Mouse (Mus musculus) limb, embryonic 13.5 days (tissue): ENCODE results near the gene 2210016L21Rik. TPM values are rescaled to one million over a fixed set of nuclear protein-coding genes. Genes with fewer than 3 reads are reported as not detected.

Source experiments
- ATAC-seq: fragments of 200-750 bp; cut with Nextera tagmentation; 2 replicates; pipeline ENCODE4 v1.8.0; 2017; ENCODE audit warnings: low read depth, moderate number of reproducible peaks, moderate TSS enrichment; ENCODE audit not compliant: low FRiP score
- H3K27ac ChIP-seq: fragments of 300-500 bp; sonication (generic); 2 replicates; pipeline ENCODE4 v1.5.1; 2015; ENCODE audit warnings: inconsistent platforms, mild to moderate bottlenecking, moderate library complexity
- H3K27me3 ChIP-seq: fragments of 300-500 bp; sonication (generic); 2 replicates; pipeline ENCODE4 v1.6.1; 2015; ENCODE audit warnings: mild to moderate bottlenecking, inconsistent platforms
- H3K36me3 ChIP-seq: fragments of 300-500 bp; sonication (generic); 2 replicates; pipeline ENCODE4 v1.6.1; 2015; ENCODE audit warnings: inconsistent platforms, mild to moderate bottlenecking, moderate library complexity
- H3K4me1 ChIP-seq: fragments of 300-500 bp; sonication (generic); 2 replicates; pipeline ENCODE4 v1.6.1; 2015; ENCODE audit warnings: inconsistent platforms
- H3K4me2 ChIP-seq: fragments of 300-500 bp; sonication (generic); replicated peaks from 2 replicates; pipeline ENCODE4 v1.6.1; 2015; ENCODE audit warnings: inconsistent platforms, mild to moderate bottlenecking, moderate library complexity
- H3K4me3 ChIP-seq: fragments of 300-500 bp; sonication (generic); 2 replicates; pipeline ENCODE4 v1.5.1; 2015; ENCODE audit warnings: moderate library complexity, mild to moderate bottlenecking, inconsistent platforms
- H3K9ac ChIP-seq: fragments of 300-500 bp; sonication (generic); 2 replicates; pipeline ENCODE4 v1.6.1; 2015; ENCODE audit warnings: mild to moderate bottlenecking, inconsistent platforms
- H3K9me3 ChIP-seq: fragments of 300-500 bp; sonication (generic); 2 replicates; pipeline ENCODE4 v1.6.1; 2016; ENCODE audit warnings: inconsistent platforms
- WGBS: fragments of 180-500 bp; shearing (Covaris S2); methylation state at CpG from one replicate; pipeline ENCODE4 v1.1.7; 2015; 5-methylcytosine and 5-hydroxymethylcytosine counted together
- polyA plus RNA-seq: library from polyadenylated mRNA; unstranded; fragments of >200 nt; fragmentation: Nextera tagmentation; extraction: Ambion mirVana; gene quantifications from 2 replicates; pipeline ENCODE4 v1.2.1, GENCODE M21; 2015

2210016L21Rik gene
- 73.3 and 73.9 TPM in 2 replicates for polyA plus RNA-seq

DNA sequence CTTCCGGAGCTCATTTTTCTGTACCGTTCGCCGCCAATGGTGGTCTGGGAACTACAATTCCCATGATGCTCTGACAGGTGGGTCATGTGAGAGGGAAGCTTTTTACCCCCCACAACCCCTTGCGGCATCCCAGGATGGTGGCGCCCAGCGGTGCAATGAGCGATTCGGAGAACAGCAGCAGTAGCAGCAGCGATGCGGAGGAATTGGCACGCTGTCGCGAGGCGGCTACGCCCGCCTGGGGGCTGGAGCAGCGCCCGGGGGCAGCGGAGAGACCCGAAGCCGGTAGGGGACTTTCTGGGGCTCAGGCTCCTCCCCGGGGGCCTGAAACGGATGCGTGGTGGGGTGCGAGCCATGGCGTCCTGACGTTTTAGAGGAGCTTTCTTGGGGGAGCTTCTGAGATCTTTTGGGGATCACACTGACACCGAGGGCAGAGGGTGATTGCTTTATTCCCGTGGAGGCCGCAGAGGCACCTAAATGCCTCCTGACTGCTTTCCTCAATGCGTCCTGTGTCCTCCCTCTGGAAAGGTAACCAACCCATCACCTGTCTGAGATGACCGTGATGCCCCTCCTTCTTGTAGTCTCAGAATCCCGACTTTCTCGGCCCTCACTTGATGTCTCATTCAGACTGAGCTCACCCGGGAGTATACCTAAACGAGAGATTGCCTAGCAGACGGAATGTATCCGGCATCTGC, at the start of gene 2210016L21Rik:
Gene 2210016L21Rik, plus strand, starts transcription at position 85 of the 692 bp plus-strand sequence.
- Histone ChIP-seq H3K4me1 (peaks cover 6% of the 10 kb centered on the region), H3K27ac (peak within 1 kb of the TSS; percentile 77)

DNA sequence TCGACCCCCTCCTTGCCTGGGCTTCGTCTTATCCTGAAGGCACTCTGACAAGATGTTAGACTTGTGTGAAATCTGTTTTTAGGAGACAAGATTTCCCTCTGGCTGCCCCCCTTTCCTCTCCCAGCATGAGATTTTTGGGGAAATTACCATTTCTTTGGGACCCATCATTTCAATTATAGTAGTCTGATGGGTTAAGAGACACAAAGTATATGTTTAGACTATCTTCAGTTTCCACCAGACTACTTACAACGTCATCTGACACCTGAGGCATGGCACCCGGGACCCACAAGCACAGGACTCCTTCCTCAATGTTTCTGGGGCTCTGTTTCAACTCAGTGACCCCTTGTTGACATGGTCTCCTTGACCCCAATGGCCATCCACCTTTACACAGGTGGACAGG, 46.4 kb upstream of the 2210016L21Rik start:
- H3K4me3 ChIP-seq: no peak overlapping the region
- 84% methylated on average over 4 of the region's 4 CpGs for WGBS
- no peak for ATAC-seq
- no peaks in the 10 kb centered on the region for H3K27me3 ChIP-seq
- H3K4me2 ChIP-seq: no peak overlapping the region
- no peak overlapping the region for H3K27ac ChIP-seq
- no peaks in the 10 kb centered on the region for H3K9me3 ChIP-seq
- no peaks in the 10 kb centered on the region; the same call in none of the 2 replicates for H3K4me1 ChIP-seq
- H3K9ac ChIP-seq: no peak overlapping the region
- H3K36me3 ChIP-seq: no peaks in the 10 kb centered on the region

More for the DNA sequence above, at the start of gene 2210016L21Rik:
- Histone ChIP-seq H3K9ac (peak within 1 kb of the TSS; percentile 94), H3K36me3 (peaks cover 21% of the 10 kb centered on the region), H3K27me3 (no peaks in the 10 kb centered on the region), H3K9me3 (peaks cover 4% of the 10 kb centered on the region; the same call in 1 of the 2 replicates), H3K4me3 (peak within 1 kb of the TSS; percentile 90), H3K4me2 (peak within 1 kb of the TSS; percentile 85)
- peak; percentile 93 for ATAC-seq
- 1% methylated on average over 39 of the region's 39 CpGs for WGBS

- 0 out of 2 replicates have a peak within 1 kb of the TSS, but pooled peaks have one; percentile 2 for H3K4me3 ChIP-seq
- H3K4me1 ChIP-seq: no peaks in the 10 kb centered on the region; the same call in none of the 2 replicates
- H3K9ac ChIP-seq: no peak within 1 kb of the TSS
- WGBS: 68% methylated on average over 13 of the region's 13 CpGs
- no peaks in the 10 kb centered on the region for H3K9me3 ChIP-seq
- no peaks in the 10 kb centered on the region for H3K27me3 ChIP-seq
- H3K4me2 ChIP-seq: peak within 1 kb of the TSS; percentile 28
- no peak within 1 kb of the TSS for H3K27ac ChIP-seq
- no peaks in the 10 kb centered on the region for H3K36me3 ChIP-seq
- ATAC-seq: no peak
Observed at GRCm38 (mm10) chr5:114896688-114897373, 45.1 kb upstream of the 2210016L21Rik start, which contains the start of gene Oasl2. TSS of gene Oasl2 (plus strand) at chr5:114896936.

DNA sequence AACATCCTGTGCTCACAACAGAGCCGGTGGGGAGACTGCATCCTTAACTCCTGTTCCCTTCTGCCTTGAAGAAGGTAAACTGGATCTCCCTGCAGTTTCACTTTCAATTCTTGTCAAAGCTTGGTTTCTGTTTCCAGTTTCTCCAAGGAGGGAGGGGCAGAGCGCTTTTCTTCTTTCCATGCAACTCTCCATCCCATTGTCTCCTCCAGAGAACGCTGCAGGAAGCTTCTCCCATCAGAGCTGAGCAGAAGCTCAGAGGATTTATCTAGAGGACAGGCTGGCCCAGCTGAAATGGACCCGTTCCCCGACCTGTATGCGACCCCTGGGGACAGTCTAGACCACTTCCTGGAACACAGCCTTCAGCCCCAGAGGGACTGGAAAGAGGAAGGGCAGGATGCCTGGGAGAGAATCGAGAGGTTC, 44.6 kb upstream of the 2210016L21Rik start:
- Histone ChIP-seq H3K9ac (no peak overlapping the region), H3K4me2 (peak overlapping the region; percentile 28), H3K4me3 (0 out of 2 replicates have a peak overlapping the region, but pooled peaks have one; percentile 2), H3K27ac (no peak overlapping the region), H3K4me1 (no peaks in the 10 kb centered on the region; the same call in none of the 2 replicates), H3K9me3 (no peaks in the 10 kb centered on the region), H3K36me3 (no peaks in the 10 kb centered on the region), H3K27me3 (no peaks in the 10 kb centered on the region)
- 13% methylated on average over 7 of the region's 7 CpGs for WGBS
- ATAC-seq: no peak

GRCm38 (mm10) chr5:114898857-114899256, 43.1 kb upstream of the 2210016L21Rik start:
- WGBS: 70% methylated on average over 7 of the region's 7 CpGs
- Histone ChIP-seq H3K9ac (no peak overlapping the region), H3K4me1 (no peaks in the 10 kb centered on the region; the same call in none of the 2 replicates), H3K27ac (no peak overlapping the region), H3K36me3 (no peaks in the 10 kb centered on the region), H3K9me3 (no peaks in the 10 kb centered on the region), H3K4me3 (no peak overlapping the region), H3K4me2 (no peak overlapping the region), H3K27me3 (no peaks in the 10 kb centered on the region)
- ATAC-seq: no peak

GRCm38 (mm10) chr5:114902413-114902812, 39.5 kb upstream of the 2210016L21Rik start:
- no peak overlapping the region for H3K4me2 ChIP-seq
- H3K4me3 ChIP-seq: no peak overlapping the region
- no peak for ATAC-seq
- WGBS: 35% methylated on average over 1 of the region's 1 CpGs
- H3K9ac ChIP-seq: no peak overlapping the region
- H3K27ac ChIP-seq: no peak overlapping the region
- no peaks in the 10 kb centered on the region; the same call in 1 of the 2 replicates for H3K9me3 ChIP-seq
- no peaks in the 10 kb centered on the region; the same call in none of the 2 replicates for H3K4me1 ChIP-seq
- H3K36me3 ChIP-seq: no peaks in the 10 kb centered on the region
- no peaks in the 10 kb centered on the region for H3K27me3 ChIP-seq

DNA sequence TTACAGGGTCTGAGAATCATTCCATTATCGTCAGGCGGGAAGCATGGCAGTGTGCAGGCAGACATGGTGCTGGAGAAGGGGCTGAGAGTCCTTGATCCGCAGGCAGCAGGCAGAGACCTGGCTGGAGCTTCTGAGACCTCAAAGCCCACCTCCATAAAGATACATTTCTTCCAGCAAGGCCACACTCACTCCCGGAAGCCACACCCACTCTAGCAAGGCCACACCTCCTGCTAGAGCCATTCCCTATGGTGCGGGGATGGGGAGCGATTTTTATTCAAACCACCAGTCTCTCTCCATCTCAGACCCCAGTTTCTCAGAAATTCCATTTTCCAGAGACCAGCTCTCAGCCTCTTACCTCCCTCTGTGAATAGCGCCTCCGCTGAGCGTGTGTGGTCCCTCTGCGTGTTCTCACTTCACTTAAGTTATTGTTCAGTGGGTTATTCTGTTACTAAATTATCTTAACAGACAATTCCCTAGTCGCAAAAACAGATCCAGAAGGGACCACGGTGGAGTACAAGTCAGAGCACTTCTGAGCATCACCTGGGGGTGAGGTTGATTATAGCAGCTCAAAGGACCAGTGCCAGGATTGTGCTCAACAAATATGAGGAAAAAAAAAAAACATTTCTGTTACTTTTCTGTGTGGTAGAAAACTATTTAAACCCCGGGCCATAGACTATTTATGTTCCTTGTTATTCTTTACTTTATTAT, 33.2 kb upstream of the 2210016L21Rik start:
- H3K4me3 ChIP-seq: no peak overlapping the region
- H3K36me3 ChIP-seq: no peaks in the 10 kb centered on the region
- H3K4me2 ChIP-seq: no peak overlapping the region
- ATAC-seq: no peak
- no peak overlapping the region for H3K9ac ChIP-seq
- H3K9me3 ChIP-seq: no peaks in the 10 kb centered on the region; the same call in 1 of the 2 replicates
- H3K27me3 ChIP-seq: no peaks in the 10 kb centered on the region
- H3K4me1 ChIP-seq: 0 out of 2 replicates have a peak, but pooled peaks cover 5% of the 10 kb centered on the region
- WGBS: 45% methylated on average over 13 of the region's 13 CpGs
- H3K27ac ChIP-seq: no peak overlapping the region

DNA sequence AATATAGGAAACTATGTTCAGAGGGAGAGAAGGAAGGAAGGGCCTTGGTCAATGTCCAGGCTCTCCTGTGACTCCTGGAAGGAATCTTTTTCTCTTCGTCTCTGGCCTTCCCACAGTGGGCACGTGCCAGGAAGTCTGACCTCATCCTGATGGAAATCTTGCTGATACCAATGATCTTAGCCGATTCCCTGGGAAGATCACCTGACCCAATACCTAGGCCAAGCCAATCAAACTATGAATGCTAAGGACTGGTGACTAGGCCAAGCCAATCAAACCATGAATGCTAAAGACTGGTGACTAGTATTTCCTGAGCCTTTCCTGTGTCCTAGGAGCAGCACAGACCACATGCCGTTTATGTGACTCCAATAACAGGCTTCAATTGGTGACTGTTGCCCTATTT, 28.3 kb upstream of the 2210016L21Rik start:
- Histone ChIP-seq H3K36me3 (no peaks in the 10 kb centered on the region), H3K27ac (no peak overlapping the region), H3K4me3 (no peak overlapping the region), H3K4me2 (no peak overlapping the region), H3K9me3 (no peaks in the 10 kb centered on the region), H3K27me3 (no peaks in the 10 kb centered on the region), H3K4me1 (0 out of 2 replicates have a peak, but pooled peaks cover 7% of the 10 kb centered on the region), H3K9ac (no peak overlapping the region)
- 63% methylated on average over 4 of the region's 4 CpGs for WGBS
- no peak for ATAC-seq

- Histone ChIP-seq H3K4me3 (no peak overlapping the region), H3K9me3 (no peaks in the 10 kb centered on the region), H3K9ac (no peak overlapping the region), H3K4me1 (0 out of 2 replicates have a peak, but pooled peaks cover 6% of the 10 kb centered on the region), H3K27ac (no peak overlapping the region), H3K27me3 (no peaks in the 10 kb centered on the region), H3K36me3 (no peaks in the 10 kb centered on the region), H3K4me2 (no peak overlapping the region)
- no peak for ATAC-seq
- WGBS: 62% methylated on average over 8 of the region's 8 CpGs
Observed at GRCm38 (mm10) chr5:114914855-114915254, 27.1 kb upstream of the 2210016L21Rik start.

DNA sequence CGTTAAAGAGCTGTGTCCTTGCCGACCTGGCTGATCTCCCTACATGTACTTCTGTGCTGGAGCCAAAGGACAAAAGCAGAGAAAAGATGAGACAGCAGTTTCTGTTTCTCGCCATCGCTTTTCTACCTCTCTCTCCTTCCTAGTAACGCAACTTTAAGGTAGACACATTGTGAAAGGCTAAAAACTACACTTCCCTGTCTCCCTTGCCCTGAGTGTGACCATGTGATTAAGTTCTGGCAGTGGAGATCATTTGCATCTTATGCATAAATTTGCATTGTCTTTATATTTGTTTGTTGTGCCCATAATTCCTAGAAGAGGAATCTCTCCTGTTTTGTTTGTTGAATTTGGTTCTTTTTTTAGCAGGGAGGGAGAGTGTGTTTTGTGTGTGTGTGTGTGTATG, 26.1 kb upstream of the 2210016L21Rik start:
- ATAC-seq: no peak
- Histone ChIP-seq H3K27ac (no peak overlapping the region), H3K4me1 (0 out of 2 replicates have a peak, but pooled peaks cover 6% of the 10 kb centered on the region), H3K9ac (no peak overlapping the region), H3K4me3 (no peak overlapping the region), H3K36me3 (no peaks in the 10 kb centered on the region), H3K27me3 (no peaks in the 10 kb centered on the region), H3K9me3 (no peaks in the 10 kb centered on the region), H3K4me2 (no peak overlapping the region)
- 77% methylated on average over 5 of the region's 5 CpGs for WGBS

DNA sequence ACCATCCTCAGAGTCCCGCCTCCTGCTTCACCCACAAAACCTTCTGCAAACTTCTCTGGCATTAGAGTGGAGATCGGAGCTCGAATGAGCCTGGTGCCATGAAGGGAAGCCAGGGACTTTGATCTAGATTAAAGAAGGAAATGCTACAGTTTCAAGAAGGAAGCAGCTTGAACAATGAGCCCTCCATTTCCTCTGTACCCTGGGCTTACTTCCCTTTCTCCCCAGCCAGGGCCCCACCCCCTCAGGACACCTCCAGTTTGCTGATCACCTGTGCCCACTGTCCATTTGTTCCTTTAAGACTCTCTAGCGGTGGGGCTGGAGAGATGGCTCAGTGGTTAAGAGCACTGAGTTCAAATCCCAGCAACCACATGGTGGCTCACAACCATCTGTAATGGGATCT, 25.2 kb upstream of the 2210016L21Rik start:
- 0 out of 2 replicates have a peak, but pooled peaks cover 7% of the 10 kb centered on the region for H3K4me1 ChIP-seq
- no peak overlapping the region for H3K4me3 ChIP-seq
- no peak overlapping the region for H3K27ac ChIP-seq
- ATAC-seq: no peak
- H3K4me2 ChIP-seq: no peak overlapping the region
- WGBS: 82% methylated on average over 4 of the region's 4 CpGs
- H3K27me3 ChIP-seq: no peaks in the 10 kb centered on the region
- H3K9ac ChIP-seq: no peak overlapping the region
- no peaks in the 10 kb centered on the region for H3K9me3 ChIP-seq
- H3K36me3 ChIP-seq: no peaks in the 10 kb centered on the region
